Comparison of ENCODE assay signal across 20 mouse cellular contexts in genomic region chr12:35550299-35550698, GRCm38 (mm10).
"Had no signal": no experiment of that assay in that cellular context is flagged by ENCODE, and none has a peak within 500 bp of the region (broad histone marks: within the 10 kb centered on the region; RNA-seq: fewer than 3 reads in every experiment).

No protein-coding gene starts in this region.

- H3K27me3 ChIP-seq: heart, embryonic 12.5 days; heart, embryonic 13.5 days; heart, embryonic 15.5 days; hindbrain, embryonic 12.5 days; hindbrain, embryonic 13.5 days; hindbrain, embryonic 15.5 days; intestine, embryonic 15.5 days; kidney, embryonic 15.5 days had no signal

- H3K9me3 ChIP-seq: heart, embryonic 10.5 days; heart, embryonic 15.5 days; hindbrain, embryonic 12.5 days; hindbrain, embryonic 13.5 days; hindbrain, embryonic 15.5 days; intestine, embryonic 15.5 days; kidney, embryonic 15.5 days had no signal

- H3K36me3 ChIP-seq: heart, embryonic 10.5 days; heart, embryonic 12.5 days; heart, embryonic 13.5 days; heart, embryonic 15.5 days; hindbrain, embryonic 10.5 days; hindbrain, embryonic 12.5 days; hindbrain, embryonic 13.5 days; hindbrain, embryonic 15.5 days; intestine, embryonic 15.5 days; kidney, embryonic 15.5 days had no signal

- H3K27ac ChIP-seq: heart, embryonic 10.5 days; heart, embryonic 13.5 days; heart, embryonic 15.5 days; hindbrain, embryonic 10.5 days; hindbrain, embryonic 12.5 days; hindbrain, embryonic 13.5 days; hindbrain, embryonic 14.5 days; hindbrain, embryonic 15.5 days; hindbrain, postnatal 0 days; intestine, embryonic 15.5 days; kidney, embryonic 15.5 days; kidney, postnatal 0 days; layer of hippocampus, adult 2 months; left cerebral cortex, adult 2 months had no signal

- ATAC-seq: hindbrain, embryonic 16.5 days; hindbrain, postnatal 0 days; inflammation-experienced regulatory T-cells, adult 6 months; intestine, embryonic 15.5 days; intestine, embryonic 16.5 days; intestine, postnatal 0 days had no signal

- H3K4me3 ChIP-seq: heart, embryonic 10.5 days; heart, embryonic 12.5 days; heart, embryonic 13.5 days; heart, embryonic 15.5 days; hindbrain, embryonic 10.5 days; hindbrain, embryonic 12.5 days; hindbrain, embryonic 13.5 days; hindbrain, embryonic 15.5 days; intestine, embryonic 15.5 days; kidney, embryonic 15.5 days; layer of hippocampus, adult 2 months; left cerebral cortex, adult 2 months had no signal

- H3K4me2 ChIP-seq: heart, embryonic 11.5 days; heart, embryonic 12.5 days; heart, embryonic 13.5 days; heart, embryonic 15.5 days; hindbrain, embryonic 12.5 days; hindbrain, embryonic 13.5 days; hindbrain, embryonic 14.5 days; hindbrain, embryonic 15.5 days; intestine, embryonic 15.5 days; kidney, embryonic 15.5 days had no signal

- H3K4me1 ChIP-seq: heart, embryonic 10.5 days; heart, embryonic 12.5 days; heart, embryonic 13.5 days; heart, embryonic 15.5 days; hindbrain, embryonic 10.5 days; hindbrain, embryonic 12.5 days; hindbrain, embryonic 13.5 days; hindbrain, embryonic 15.5 days; intestine, embryonic 15.5 days had no signal

- H3K9ac ChIP-seq: heart, embryonic 12.5 days; heart, embryonic 13.5 days; heart, embryonic 15.5 days; hindbrain, embryonic 12.5 days; hindbrain, embryonic 13.5 days; hindbrain, embryonic 14.5 days; hindbrain, embryonic 15.5 days; intestine, embryonic 15.5 days; kidney, embryonic 15.5 days had no signal
